Mouse (Mus musculus): Measurements from ENCODE around the gene Mcf2l. TPM values are rescaled to one million over a fixed set of nuclear protein-coding genes. Genes with fewer than 3 reads are reported as not detected.

The Mcf2l gene
- polyA plus RNA-seq, 1 experiment from 2014 or later, result 21.5 TPM

DNA sequence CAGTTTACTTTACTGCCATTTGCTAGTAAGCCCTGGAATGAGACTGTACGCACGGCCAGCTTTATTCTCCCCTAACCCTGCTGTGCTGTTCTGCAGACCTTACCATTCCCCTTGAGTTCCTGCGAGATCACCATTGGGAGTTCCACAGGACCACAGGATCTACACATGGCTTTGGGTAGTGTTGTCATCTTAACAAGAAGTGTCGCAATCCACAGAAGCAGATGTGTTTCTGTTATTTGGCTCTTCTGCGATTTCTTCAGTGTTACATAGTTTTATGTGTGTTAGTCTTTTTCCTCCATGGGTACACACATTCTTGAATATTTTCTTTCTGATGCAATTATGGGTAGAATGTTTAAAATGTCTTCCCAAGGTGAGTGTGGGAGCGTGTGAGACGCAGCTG is 32.8 kb upstream of the Mcf2l start:
- H3K4me3 ChIP-seq (ENCODE audit: low read length), result no peak overlapping the region
- no peak overlapping the region for H3K27ac ChIP-seq (ENCODE audit: low read length)
- no peaks in the 10 kb centered on the region for H3K27me3 ChIP-seq (ENCODE audit: insufficient read depth, low read length)
- no peak overlapping the region for H3K9ac ChIP-seq (replicated peaks; ENCODE audit: low read length)
- peaks cover 43% of the 10 kb centered on the region for H3K36me3 ChIP-seq (ENCODE audit: insufficient read depth, low read length)
- 84% methylated on average over 7 of the region's 7 CpGs for WGBS
- no peak overlapping the region for H3K4me2 ChIP-seq (replicated peaks; ENCODE audit: low read depth, low read length)
- no peak for ATAC-seq (ENCODE audit: low FRiP score, low TSS enrichment)
- no peaks in the 10 kb centered on the region for H3K9me3 ChIP-seq (ENCODE audit: low read length)
- no peaks in the 10 kb centered on the region for H3K4me1 ChIP-seq (ENCODE audit: insufficient read depth, low read length)

DNA sequence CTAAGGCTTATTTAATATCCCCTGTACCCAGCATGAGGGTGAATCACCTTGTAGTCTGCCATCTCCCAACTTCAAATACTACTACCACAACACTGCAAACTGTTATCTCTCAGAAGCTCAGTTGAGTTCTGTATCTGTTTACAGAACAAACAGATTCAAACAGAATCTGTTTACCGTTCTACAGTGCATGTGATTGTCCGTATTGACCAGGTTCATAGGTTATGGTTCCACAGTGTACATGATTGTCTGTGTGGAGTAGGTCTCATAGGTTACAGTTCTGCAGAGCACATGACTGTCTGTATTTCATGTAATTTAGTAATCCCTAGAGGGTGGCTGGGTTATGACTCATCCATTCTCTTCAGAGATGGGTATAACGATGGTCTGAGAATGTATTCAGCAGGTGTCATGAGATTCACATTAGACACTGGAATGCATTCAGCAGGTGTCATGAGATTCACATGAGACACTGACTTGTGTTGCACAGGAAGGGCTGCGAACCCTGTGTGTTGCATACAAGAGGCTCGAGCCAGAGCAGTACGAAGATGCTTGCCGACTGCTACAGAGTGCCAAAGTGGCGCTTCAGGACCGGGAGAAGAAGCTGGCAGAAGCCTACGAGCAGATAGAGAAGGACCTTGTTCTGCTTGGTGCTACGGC is 31.1 kb upstream of the Mcf2l start:
- peaks cover 45% of the 10 kb centered on the region for H3K36me3 ChIP-seq (ENCODE audit: insufficient read depth, low read length)
- WGBS, result 91% methylated on average over 11 of the region's 11 CpGs

DNA sequence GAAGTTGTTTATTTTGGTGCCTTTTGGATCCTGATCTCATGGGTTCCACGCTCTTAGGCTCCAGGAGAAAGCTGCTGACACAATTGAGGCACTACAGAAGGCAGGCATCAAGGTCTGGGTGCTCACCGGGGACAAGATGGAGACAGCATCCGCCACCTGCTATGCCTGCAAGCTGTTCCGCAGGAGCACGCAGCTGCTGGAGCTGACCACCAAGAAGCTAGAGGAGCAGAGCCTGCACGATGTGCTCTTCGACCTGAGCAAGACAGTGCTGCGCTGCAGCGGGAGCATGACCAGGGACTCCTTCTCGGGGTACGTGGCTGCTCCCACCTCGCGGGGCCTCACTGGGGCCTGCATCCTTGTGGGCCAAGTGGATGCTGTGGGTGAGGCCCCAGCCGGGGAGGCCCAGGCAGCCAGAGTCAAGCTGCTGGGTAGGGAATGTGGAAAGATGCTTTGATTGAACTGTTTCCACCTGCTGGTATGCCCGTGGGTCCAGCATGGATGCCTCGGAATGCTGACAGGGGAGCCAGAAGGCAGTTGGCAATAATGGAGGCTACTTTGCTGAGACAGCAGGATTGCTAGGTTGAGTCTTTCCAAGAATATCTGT is 29.2 kb upstream of the Mcf2l start:
- H3K36me3 ChIP-seq (ENCODE audit: insufficient read depth, low read length), result peaks cover 56% of the 10 kb centered on the region
- no peak overlapping the region for H3K9ac ChIP-seq (replicated peaks; ENCODE audit: low read length)
- no peaks in the 10 kb centered on the region for H3K27me3 ChIP-seq (ENCODE audit: insufficient read depth, low read length)
- ATAC-seq (ENCODE audit: low FRiP score, low TSS enrichment), result no peak
- H3K9me3 ChIP-seq (ENCODE audit: low read length), result no peaks in the 10 kb centered on the region
- no peak overlapping the region for H3K27ac ChIP-seq (ENCODE audit: low read length)
- H3K4me1 ChIP-seq (ENCODE audit: insufficient read depth, low read length), result no peaks in the 10 kb centered on the region
- H3K4me2 ChIP-seq (replicated peaks; ENCODE audit: low read depth, low read length), result no peak overlapping the region
- no peak overlapping the region for H3K4me3 ChIP-seq (ENCODE audit: low read length)
- WGBS, result 93% methylated on average over 16 of the region's 16 CpGs

More for the DNA sequence above, 31.1 kb upstream of the Mcf2l start:
- Histone ChIP-seq H3K27ac (ENCODE audit: low read length) (no peak overlapping the region), H3K4me2 (replicated peaks; ENCODE audit: low read depth, low read length) (no peak overlapping the region), H3K9me3 (ENCODE audit: low read length) (no peaks in the 10 kb centered on the region), H3K4me1 (ENCODE audit: insufficient read depth, low read length) (no peaks in the 10 kb centered on the region), H3K4me3 (ENCODE audit: low read length) (no peak overlapping the region), H3K27me3 (ENCODE audit: insufficient read depth, low read length) (no peaks in the 10 kb centered on the region), H3K9ac (replicated peaks; ENCODE audit: low read length) (no peak overlapping the region)
- ATAC-seq (ENCODE audit: low FRiP score, low TSS enrichment), result no peak

DNA sequence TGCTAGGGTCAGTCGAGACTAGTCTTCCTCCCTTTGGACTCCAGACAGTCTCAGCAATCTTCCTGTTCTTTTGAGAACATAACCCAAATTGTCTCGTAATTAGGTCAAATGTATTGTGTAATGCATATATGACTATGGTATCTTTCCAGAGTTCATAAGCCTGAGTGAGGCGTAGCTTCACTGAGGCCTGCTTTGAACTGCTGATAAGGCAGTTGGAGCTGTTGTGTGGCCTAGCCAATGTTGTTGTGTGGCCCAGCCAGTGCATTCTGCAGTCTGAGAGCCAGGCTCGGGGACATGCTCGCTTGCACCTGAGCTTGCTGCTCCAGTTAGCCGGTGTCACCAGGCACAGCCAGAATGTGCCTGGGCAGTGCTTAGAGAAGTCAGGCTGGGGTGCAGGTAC is 27.2 kb upstream of the Mcf2l start:
- H3K9ac ChIP-seq (replicated peaks; ENCODE audit: low read length), result no peak overlapping the region
- no peak for ATAC-seq (ENCODE audit: low FRiP score, low TSS enrichment)
- H3K27me3 ChIP-seq (ENCODE audit: insufficient read depth, low read length), result no peaks in the 10 kb centered on the region
- peaks cover 65% of the 10 kb centered on the region for H3K36me3 ChIP-seq (ENCODE audit: insufficient read depth, low read length)
- no peak overlapping the region for H3K4me2 ChIP-seq (replicated peaks; ENCODE audit: low read depth, low read length)
- H3K4me3 ChIP-seq (ENCODE audit: low read length), result no peak overlapping the region
- no peaks in the 10 kb centered on the region for H3K9me3 ChIP-seq (ENCODE audit: low read length)
- no peaks in the 10 kb centered on the region for H3K4me1 ChIP-seq (ENCODE audit: insufficient read depth, low read length)
- 89% methylated on average over 6 of the region's 6 CpGs for WGBS
- H3K27ac ChIP-seq (ENCODE audit: low read length), result no peak overlapping the region

DNA sequence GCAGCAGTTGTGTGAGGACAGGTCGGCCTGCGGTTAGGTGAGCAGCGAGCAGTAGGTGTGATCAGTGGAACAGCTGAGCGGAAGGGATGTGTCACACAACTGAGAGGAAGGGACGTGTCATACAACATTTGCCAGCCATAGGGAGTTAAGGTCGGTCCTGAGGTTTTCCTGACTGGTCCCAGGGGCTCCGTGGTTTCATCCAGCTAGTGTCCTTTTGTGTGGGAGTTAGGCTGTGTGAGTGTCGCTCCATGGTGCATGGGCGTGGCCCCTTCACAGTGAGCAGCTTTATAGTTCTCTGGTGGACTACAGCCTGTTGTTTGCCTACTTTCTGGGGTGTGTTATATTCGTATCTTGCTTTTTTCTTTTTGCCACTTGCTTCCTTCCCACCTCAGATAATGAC is 22.4 kb upstream of the Mcf2l start:
- Histone ChIP-seq H3K27ac (ENCODE audit: low read length) (no peak overlapping the region), H3K36me3 (ENCODE audit: insufficient read depth, low read length) (peaks cover 42% of the 10 kb centered on the region), H3K4me1 (ENCODE audit: insufficient read depth, low read length) (no peaks in the 10 kb centered on the region; the same call in 1 of the 2 replicates), H3K4me3 (ENCODE audit: low read length) (no peak overlapping the region), H3K9ac (replicated peaks; ENCODE audit: low read length) (no peak overlapping the region), H3K9me3 (ENCODE audit: low read length) (no peaks in the 10 kb centered on the region), H3K27me3 (ENCODE audit: insufficient read depth, low read length) (no peaks in the 10 kb centered on the region), H3K4me2 (replicated peaks; ENCODE audit: low read depth, low read length) (no peak overlapping the region)
- ATAC-seq (ENCODE audit: low FRiP score, low TSS enrichment), result no peak
- WGBS, result 68% methylated on average over 10 of the region's 10 CpGs

DNA sequence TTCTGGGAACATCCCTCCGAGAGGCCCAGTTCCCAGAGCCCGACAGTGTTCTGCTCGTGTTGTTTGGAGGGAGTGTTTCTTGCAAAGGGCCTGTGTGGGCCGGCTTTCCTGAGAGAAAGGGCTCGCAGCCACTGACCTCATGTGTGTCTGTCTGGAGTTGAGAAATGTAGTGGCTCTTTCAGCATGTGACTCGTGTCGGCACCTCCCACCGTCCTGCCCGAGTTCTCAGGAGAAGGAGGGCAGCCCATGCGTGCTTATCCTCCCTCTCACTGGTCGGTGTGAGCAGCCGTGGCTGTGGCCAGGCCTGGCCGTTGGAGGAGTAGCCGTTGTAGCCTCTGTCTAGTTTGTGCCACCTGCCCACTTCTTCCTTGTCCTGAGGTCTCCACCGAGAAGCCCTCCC is 17.6 kb upstream of the Mcf2l start:
- ATAC-seq (ENCODE audit: low FRiP score, low TSS enrichment), result peak; percentile 76
- H3K9me3 ChIP-seq (ENCODE audit: low read length), result no peaks in the 10 kb centered on the region
- H3K27ac ChIP-seq (ENCODE audit: low read length), result no peak overlapping the region
- H3K27me3 ChIP-seq (ENCODE audit: insufficient read depth, low read length), result no peaks in the 10 kb centered on the region
- no peak overlapping the region for H3K4me3 ChIP-seq (ENCODE audit: low read length)
- H3K9ac ChIP-seq (replicated peaks; ENCODE audit: low read length), result no peak overlapping the region
- no peaks in the 10 kb centered on the region; the same call in 1 of the 2 replicates for H3K4me1 ChIP-seq (ENCODE audit: insufficient read depth, low read length)
- H3K36me3 ChIP-seq (ENCODE audit: insufficient read depth, low read length), result peaks cover 10% of the 10 kb centered on the region; the same call in 1 of the 2 replicates
- WGBS, result 47% methylated on average over 15 of the region's 15 CpGs
- no peak overlapping the region for H3K4me2 ChIP-seq (replicated peaks; ENCODE audit: low read depth, low read length)

DNA sequence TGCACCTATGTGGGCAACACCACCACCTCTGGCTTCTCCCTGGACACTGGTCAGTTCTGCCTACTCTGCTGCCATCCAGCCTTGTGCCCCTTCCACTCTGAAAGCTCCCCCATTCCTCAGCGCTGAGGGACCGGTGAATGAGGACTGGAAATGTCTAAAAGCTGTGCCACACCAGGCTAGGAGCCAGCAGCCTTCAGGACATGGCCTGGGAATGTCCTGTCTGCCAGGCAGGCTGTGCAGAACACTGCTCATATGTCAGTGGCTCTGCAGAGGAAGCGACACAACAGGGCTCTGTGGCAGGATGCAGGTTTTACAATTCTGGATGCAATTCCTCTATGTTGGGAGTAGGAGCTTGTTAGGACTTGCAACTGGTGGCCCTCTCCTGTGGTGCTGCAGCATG is 10.5 kb upstream of the Mcf2l start:
- Histone ChIP-seq H3K4me3 (ENCODE audit: low read length) (no peak overlapping the region), H3K9me3 (ENCODE audit: low read length) (no peaks in the 10 kb centered on the region), H3K9ac (replicated peaks; ENCODE audit: low read length) (no peak overlapping the region), H3K36me3 (ENCODE audit: insufficient read depth, low read length) (peaks cover 17% of the 10 kb centered on the region; the same call in 1 of the 2 replicates), H3K27ac (ENCODE audit: low read length) (no peak overlapping the region), H3K4me1 (ENCODE audit: insufficient read depth, low read length) (no peaks in the 10 kb centered on the region), H3K4me2 (replicated peaks; ENCODE audit: low read depth, low read length) (no peak overlapping the region), H3K27me3 (ENCODE audit: insufficient read depth, low read length) (no peaks in the 10 kb centered on the region)
- ATAC-seq (ENCODE audit: low FRiP score, low TSS enrichment), result no peak
- WGBS, result 90% methylated on average over 3 of the region's 3 CpGs

DNA sequence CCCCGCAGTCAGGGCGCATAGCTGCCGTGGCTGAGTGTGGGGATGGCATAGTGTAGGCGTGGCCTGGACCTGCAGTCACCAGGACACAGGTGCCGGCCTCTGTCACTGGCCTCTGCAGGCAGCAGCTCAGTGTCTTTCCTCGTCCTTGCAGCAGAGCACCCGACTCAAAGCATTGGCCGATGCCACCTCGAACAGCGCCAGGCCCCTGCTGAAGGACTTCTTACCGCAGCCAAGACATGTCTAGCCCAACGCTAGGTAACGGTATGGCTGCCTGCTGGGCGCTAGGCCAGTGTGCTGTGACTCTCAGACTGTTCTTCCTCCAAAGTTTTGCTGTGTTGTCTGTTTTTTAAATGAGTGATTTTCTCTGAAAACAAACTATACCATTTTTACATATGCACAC is 10.0 kb upstream of the Mcf2l start:
- Histone ChIP-seq H3K4me2 (replicated peaks; ENCODE audit: low read depth, low read length) (no peak overlapping the region), H3K27ac (ENCODE audit: low read length) (no peak overlapping the region), H3K4me3 (ENCODE audit: low read length) (no peak overlapping the region), H3K27me3 (ENCODE audit: insufficient read depth, low read length) (no peaks in the 10 kb centered on the region), H3K9ac (replicated peaks; ENCODE audit: low read length) (no peak overlapping the region), H3K36me3 (ENCODE audit: insufficient read depth, low read length) (peaks cover 17% of the 10 kb centered on the region; the same call in 1 of the 2 replicates), H3K9me3 (ENCODE audit: low read length) (no peaks in the 10 kb centered on the region), H3K4me1 (ENCODE audit: insufficient read depth, low read length) (no peaks in the 10 kb centered on the region)
- WGBS, result 89% methylated on average over 14 of the region's 14 CpGs
- ATAC-seq (ENCODE audit: low FRiP score, low TSS enrichment), result no peak

DNA sequence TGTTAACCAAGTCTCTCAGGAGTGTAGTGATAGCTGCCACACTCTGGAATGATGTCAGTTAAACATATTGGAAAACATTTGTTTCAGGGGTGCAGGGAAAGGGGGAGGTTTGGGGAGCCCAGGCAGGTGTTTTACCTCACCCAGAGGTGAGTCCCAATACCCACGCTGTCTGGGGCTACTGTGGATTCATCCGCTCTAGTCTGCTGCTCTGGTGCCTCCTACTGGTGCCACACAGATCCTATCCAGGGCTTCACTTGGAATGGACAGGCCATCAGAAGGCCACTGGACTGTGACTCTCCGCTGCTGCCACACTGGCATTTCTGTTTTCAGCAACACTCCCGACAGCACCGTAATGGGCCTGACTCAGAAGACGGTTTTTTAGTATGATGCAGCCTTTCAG is 7.8 kb upstream of the Mcf2l start:
- 56% methylated on average over 6 of the region's 6 CpGs for WGBS
- no peak for ATAC-seq (ENCODE audit: low FRiP score, low TSS enrichment)
- H3K9me3 ChIP-seq (ENCODE audit: low read length), result no peaks in the 10 kb centered on the region

DNA sequence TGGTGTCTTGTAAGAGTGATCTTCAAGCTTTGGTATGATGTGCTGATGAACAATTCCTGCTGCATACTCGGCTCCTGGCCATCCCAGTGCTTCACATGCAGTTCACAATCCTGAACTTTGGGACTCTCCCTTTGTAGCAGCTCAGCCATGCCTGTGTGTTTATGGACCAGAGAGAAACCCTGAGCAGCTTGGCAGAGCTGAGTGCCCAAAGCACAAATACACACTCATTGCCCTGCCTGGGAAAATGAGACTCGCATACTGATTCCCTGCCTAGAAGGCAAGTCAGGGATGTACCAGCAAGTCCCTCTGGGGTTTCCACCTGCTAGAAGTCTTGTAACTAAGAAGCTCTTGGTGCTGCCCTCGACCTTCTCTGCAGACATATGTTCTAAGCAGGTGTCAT is 3.9 kb upstream of the Mcf2l start:
- Histone ChIP-seq H3K9me3 (ENCODE audit: low read length) (no peaks in the 10 kb centered on the region), H3K27ac (ENCODE audit: low read length) (no peak overlapping the region), H3K4me2 (replicated peaks; ENCODE audit: low read depth, low read length) (no peak overlapping the region), H3K4me1 (ENCODE audit: insufficient read depth, low read length) (peaks cover 6% of the 10 kb centered on the region), H3K36me3 (ENCODE audit: insufficient read depth, low read length) (no peaks in the 10 kb centered on the region), H3K4me3 (ENCODE audit: low read length) (no peak overlapping the region), H3K9ac (replicated peaks; ENCODE audit: low read length) (no peak overlapping the region), H3K27me3 (ENCODE audit: insufficient read depth, low read length) (0 out of 2 replicates have a peak, but pooled peaks cover 9% of the 10 kb centered on the region)
- ATAC-seq (ENCODE audit: low FRiP score, low TSS enrichment), result no peak
- 69% methylated on average over 3 of the region's 3 CpGs for WGBS

More for the DNA sequence above, 7.8 kb upstream of the Mcf2l start:
- Histone ChIP-seq H3K4me1 (ENCODE audit: insufficient read depth, low read length) (no peaks in the 10 kb centered on the region), H3K9ac (replicated peaks; ENCODE audit: low read length) (no peak overlapping the region), H3K27ac (ENCODE audit: low read length) (no peak overlapping the region), H3K27me3 (ENCODE audit: insufficient read depth, low read length) (no peaks in the 10 kb centered on the region), H3K4me3 (ENCODE audit: low read length) (no peak overlapping the region), H3K4me2 (replicated peaks; ENCODE audit: low read depth, low read length) (no peak overlapping the region), H3K36me3 (ENCODE audit: insufficient read depth, low read length) (0 out of 2 replicates have a peak, but pooled peaks cover 12% of the 10 kb centered on the region)
